Mouse (Mus musculus) bone marrow macrophage, adult 2 months (primary cell): ENCODE measurements at regions not wholly inside any gene's neighbourhood (a gene's known extent, or its start where the extent isn't known, plus 50 kb on each side); places are given as distances from the start of the nearest gene placed in this dataset.

ENCODE experiments used
- CTCF ChIP-seq: IDR thresholded peaks from 2 replicates; pipeline ENCODE4 v1.5.1; 2012; ENCODE audit warnings: low read depth, mild to moderate bottlenecking, low read length, moderate library complexity
- POLR2A ChIP-seq: IDR thresholded peaks from 2 replicates; pipeline ENCODE4 v1.6.1; 2012; ENCODE audit warnings: mild to moderate bottlenecking, low read depth, low read length, borderline replicate concordance

DNA sequence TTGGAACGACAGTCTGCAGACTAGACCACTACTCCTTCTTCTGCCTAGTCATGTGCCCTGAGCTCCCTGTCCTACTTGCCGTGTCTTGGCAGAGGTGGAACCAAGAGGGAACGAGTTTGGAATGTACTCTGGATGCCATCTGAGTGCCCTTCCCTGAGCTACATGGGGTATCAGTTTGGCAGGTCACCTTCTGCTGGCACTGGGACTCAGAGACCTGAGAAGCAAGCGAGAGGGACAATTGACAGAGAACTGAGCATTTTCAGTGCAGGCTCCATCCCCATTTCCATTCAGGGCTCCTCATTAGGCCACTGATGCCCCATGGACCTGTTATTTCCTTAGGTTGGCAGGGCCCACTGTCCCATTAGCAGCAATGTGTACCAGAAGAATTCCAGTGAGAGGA lies 61.5 kb upstream of the Zfp648 start:
- TF ChIP-seq CTCF (no peak), POLR2A (no peak)
